Comparison of ENCODE assay signal across 8 mouse cellular contexts in genomic region chr9:37432026-37432666, GRCm38 (mm10). TPM values are rescaled to one million over a fixed set of nuclear protein-coding genes. Genes with fewer than 3 reads are reported as not detected.
A peak's percentile ranks its signal among the peaks of the same experiment; 100 is the strongest.
DNase-seq lines count a peak whose midpoint lies in the region; ATAC-seq and TF ChIP-seq lines count a peak whose summit lies in the region.

No protein-coding gene starts in this region.

- peak; percentile 1 for TF ChIP-seq RAD21 in CH12.LX (IDR thresholded peaks at IDR 0.05; ENCODE audit: low read depth, low read length)

- TF ChIP-seq POLR2A in CH12.LX (IDR thresholded peaks at IDR 0.05; ENCODE audit: low read depth, low read length): no peak

- H3K4me1 ChIP-seq in CH12.LX (ENCODE audit: control insufficient read depth in 1 of 2, insufficient read depth in 2 of 2): peaks cover 3 to 38% of the 10 kb centered on the region in 2 experiments; a peak in 3 of 4 replicates
- peaks cover 34% of the 10 kb centered on the region for H3K4me1 ChIP-seq in forebrain, embryonic 12.5 days
- H3K4me1 ChIP-seq in liver, embryonic 13.5 days (replicated peaks): no peaks in the 10 kb centered on the region
- H3K4me1 ChIP-seq in neural tube, embryonic 14.5 days (ENCODE audit: control insufficient read depth, insufficient read depth, low read length): peaks cover 6% of the 10 kb centered on the region; the same call in 1 of the 2 replicates

- no peaks in the 10 kb centered on the region for H3K79me2 ChIP-seq in CH12.LX (replicated peaks; ENCODE audit: control insufficient read depth, extremely low read depth, insufficient read depth, poor library complexity, severe bottlenecking)

- no peaks in the 10 kb centered on the region for H3K9me3 ChIP-seq in CH12.LX (replicated peaks; ENCODE audit: low read length)
- H3K9me3 ChIP-seq in forebrain, embryonic 12.5 days: no peaks in the 10 kb centered on the region
- H3K9me3 ChIP-seq in liver, embryonic 13.5 days (replicated peaks): no peaks in the 10 kb centered on the region
- H3K9me3 ChIP-seq in neural tube, embryonic 14.5 days (ENCODE audit: control insufficient read depth, low read length): no peaks in the 10 kb centered on the region

- dilution Hi-C loops in CH12.LX (cut with MboI; ENCODE audit: extremely low pct_ligation_motif_present, extremely low pct_unique_long_range_greater_than_20kb, low sequenced_read_pairs): no loop called here

- peak; percentile 68 for DNase-seq in adrenal gland, adult 2 months
- DNase-seq in adrenal gland, postnatal 4 days (ENCODE audit: low spot score in 2 of 2): no peak
- no peak for DNase-seq in CH12.LX (ENCODE audit: extremely low read depth)
- DNase-seq in kidney, adult 11 months: peak; percentile 77
- DNase-seq in liver, embryonic 13.5 days: no peak
- DNase-seq in spleen, adult 18-20 months: no peak

- H3K4me2 ChIP-seq in CH12.LX (ENCODE audit: insufficient read depth, low read depth, poor library complexity, severe bottlenecking): peak overlapping the region; percentile 55
- H3K4me2 ChIP-seq in forebrain, embryonic 12.5 days: peak overlapping the region; percentile 69
- H3K4me2 ChIP-seq in liver, embryonic 13.5 days: no peak overlapping the region
- peak overlapping the region; percentile 62; the same call in 1 of the 2 replicates for H3K4me2 ChIP-seq in neural tube, embryonic 14.5 days (ENCODE audit: low read depth, low read length)

- in situ Hi-C loops in CH12.LX (cut with MboI; ENCODE audit: low pct_ligation_motif_present, low pct_unique_long_range_greater_than_20kb, low sequenced_read_pairs): no loop called here

- TF ChIP-seq CTCF in CH12.LX (conservative IDR thresholded peaks at IDR 0.05 in 1 of 2, IDR thresholded peaks at IDR 0.05 in 1 of 2; ENCODE audit: low read depth in 2 of 2, low read length in 2 of 2): peak in 1 of 2 experiments; percentile 35; a peak in 2 of 4 replicates

- H3K4me3 ChIP-seq in CH12.LX (replicated peaks in 1 of 3; ENCODE audit: low read depth in 2 of 3, low read length in 2 of 3, poor library complexity in 1 of 3): no peak overlapping the region
- peak overlapping the region; percentile 43 for H3K4me3 ChIP-seq in forebrain, embryonic 12.5 days (replicated peaks)
- H3K4me3 ChIP-seq in liver, embryonic 13.5 days (replicated peaks): peak overlapping the region; percentile 14; the same call in 1 of the 2 replicates
- H3K4me3 ChIP-seq in neural tube, embryonic 14.5 days (ENCODE audit: low read depth, low read length): peak overlapping the region; percentile 29

- no peak overlapping the region for H3K27ac ChIP-seq in CH12.LX (ENCODE audit: insufficient read depth, low read depth)
- no peak overlapping the region for H3K27ac ChIP-seq in forebrain, embryonic 12.5 days
- H3K27ac ChIP-seq in liver, embryonic 13.5 days: no peak overlapping the region
- H3K27ac ChIP-seq in neural tube, embryonic 14.5 days (ENCODE audit: low read depth, low read length): no peak overlapping the region

- no peaks in the 10 kb centered on the region for H3K36me3 ChIP-seq in CH12.LX (replicated peaks in 1 of 2; ENCODE audit: control insufficient read depth in 1 of 2, insufficient read depth in 1 of 2, low read length in 1 of 2)
- no peaks in the 10 kb centered on the region for H3K36me3 ChIP-seq in forebrain, embryonic 12.5 days (replicated peaks)
- no peaks in the 10 kb centered on the region for H3K36me3 ChIP-seq in liver, embryonic 13.5 days
- H3K36me3 ChIP-seq in neural tube, embryonic 14.5 days (ENCODE audit: control insufficient read depth, insufficient read depth, low read length): no peaks in the 10 kb centered on the region

- ATAC-seq in forebrain, embryonic 12.5 days (ENCODE audit: low FRiP score): peak; percentile 76; the same call in 1 of the 2 replicates
- no peak for ATAC-seq in liver, embryonic 13.5 days (ENCODE audit: low read depth)
- peak; percentile 35; the same call in 1 of the 2 replicates for ATAC-seq in neural tube, embryonic 14.5 days (ENCODE audit: low read depth)

- peaks cover 42% of the 10 kb centered on the region for H3K27me3 ChIP-seq in CH12.LX (replicated peaks)
- H3K27me3 ChIP-seq in forebrain, embryonic 12.5 days: peaks cover 80% of the 10 kb centered on the region
- peaks cover 90% of the 10 kb centered on the region for H3K27me3 ChIP-seq in liver, embryonic 13.5 days
- H3K27me3 ChIP-seq in neural tube, embryonic 14.5 days (ENCODE audit: control insufficient read depth, insufficient read depth, low read length): peaks cover 26% of the 10 kb centered on the region

- WGBS in forebrain, embryonic 12.5 days: under 1% methylated on average over 16 of the region's 17 CpGs
- 4% methylated on average over 16 of the region's 17 CpGs for WGBS in liver, embryonic 13.5 days (ENCODE audit: insufficient replicate concordance)
- 1% methylated on average over 16 of the region's 17 CpGs for WGBS in neural tube, embryonic 14.5 days

- no peak for TF ChIP-seq EP300 in CH12.LX (IDR thresholded peaks at IDR 0.05; ENCODE audit: low read length)

- H3K9ac ChIP-seq in CH12.LX (ENCODE audit: insufficient read depth, low read depth): no peak overlapping the region
- 0 out of 2 replicates have a peak overlapping the region, but pooled peaks have one; percentile 50 for H3K9ac ChIP-seq in forebrain, embryonic 12.5 days
- no peak overlapping the region for H3K9ac ChIP-seq in liver, embryonic 13.5 days
- no peak overlapping the region for H3K9ac ChIP-seq in neural tube, embryonic 14.5 days (replicated peaks; ENCODE audit: low read depth, low read length)

TF ChIP-seq in CH12.LX, 34 proteins besides CTCF, POLR2A, EP300 and RAD21:
- TF ChIP-seq SMC3 (IDR thresholded peaks at IDR 0.05; ENCODE audit: low read depth, low read length) (0 out of 2 replicates have a peak, but pooled peaks have one; percentile 21), USF2 (conservative IDR thresholded peaks at IDR 0.05; ENCODE audit: low read depth, low read length) (no peak)

RNA-seq across cellular contexts. Expression of gene Robo3, which starts 0.9 kb away (rescaled TPM):
- under 1 TPM; 0.62 to 0.75 TPM for total RNA-seq in adrenal gland, adult 2 months (2021)
- polyA plus RNA-seq in adrenal gland, adult 2 months (2012; rRNA removed): 2.9 and 5.9 TPM in 2 replicates
- total RNA-seq in adrenal gland, postnatal 4 days (2021): 1 to 10 TPM in 1 of 2 experiments, under 1 TPM in 1; 0.56 to 1.0 TPM
- total RNA-seq in CH12.LX (2012; rRNA removed) (0.76 TPM in 2 replicates), CH12.LX (2014; rRNA removed) (0.42 and 0.59 TPM in 2 replicates)
- polyA plus RNA-seq in CH12.LX (2012; ENCODE audit: insufficient read length, low read depth): 0.41 and 1.1 TPM in 2 replicates
- polyA plus RNA-seq in forebrain, embryonic 12.5 days (2016; fragmentation: Nextera tagmentation; extraction: Ambion mirVana): 22.7 and 24.1 TPM in 2 replicates
- 0.12 and 0.13 TPM in 2 replicates for polyA plus RNA-seq in liver, embryonic 13.5 days (2015; fragmentation: Nextera tagmentation; extraction: Ambion mirVana)
- 13.6 and 25.1 TPM in 2 replicates for polyA plus RNA-seq in neural tube, embryonic 14.5 days (2014; fragmentation: Nextera tagmentation; extraction: Ambion mirVana)

RNA-seq across cellular contexts. Expression of gene Robo4, which starts 30.4 kb away (rescaled TPM):
- 10 to 100 TPM; 17.3 to 27.0 TPM for total RNA-seq in adrenal gland, adult 2 months (2021)
- polyA plus RNA-seq in adrenal gland, adult 2 months (2012; rRNA removed): 47.5 and 54.0 TPM in 2 replicates
- 10 to 100 TPM; 31.3 to 32.9 TPM for total RNA-seq in adrenal gland, postnatal 4 days (2021)
- total RNA-seq in CH12.LX (2012; rRNA removed) (not detected in 2 replicates), CH12.LX (2014; rRNA removed) (not detected in 2 replicates)
- polyA plus RNA-seq in CH12.LX (2012; ENCODE audit: insufficient read length, low read depth): not detected in 2 replicates
- 4.8 and 5.4 TPM in 2 replicates for polyA plus RNA-seq in forebrain, embryonic 12.5 days (2016; fragmentation: Nextera tagmentation; extraction: Ambion mirVana)
- 2.0 and 2.5 TPM in 2 replicates for polyA plus RNA-seq in liver, embryonic 13.5 days (2015; fragmentation: Nextera tagmentation; extraction: Ambion mirVana)
- 2.4 and 3.7 TPM in 2 replicates for polyA plus RNA-seq in neural tube, embryonic 14.5 days (2014; fragmentation: Nextera tagmentation; extraction: Ambion mirVana)

RNA-seq across cellular contexts. Expression of gene Msantd2, which starts 57.0 kb away (rescaled TPM):
- 10 to 100 TPM; 15.3 to 22.7 TPM for total RNA-seq in adrenal gland, adult 2 months (2021)
- 26.0 and 29.9 TPM in 2 replicates for polyA plus RNA-seq in adrenal gland, adult 2 months (2012; rRNA removed)
- 10 to 100 TPM; 31.3 to 33.2 TPM for total RNA-seq in adrenal gland, postnatal 4 days (2021)
- total RNA-seq in CH12.LX (2012; rRNA removed) (14.2 and 16.8 TPM in 2 replicates), CH12.LX (2014; rRNA removed) (13.8 and 15.5 TPM in 2 replicates)
- 9.5 and 11.9 TPM in 2 replicates for polyA plus RNA-seq in CH12.LX (2012; ENCODE audit: insufficient read length, low read depth)
- polyA plus RNA-seq in forebrain, embryonic 12.5 days (2016; fragmentation: Nextera tagmentation; extraction: Ambion mirVana): 46.9 and 47.3 TPM in 2 replicates
- polyA plus RNA-seq in liver, embryonic 13.5 days (2015; fragmentation: Nextera tagmentation; extraction: Ambion mirVana): 5.4 and 6.6 TPM in 2 replicates
- 36.2 and 39.5 TPM in 2 replicates for polyA plus RNA-seq in neural tube, embryonic 14.5 days (2014; fragmentation: Nextera tagmentation; extraction: Ambion mirVana)

Comparison
In these comparisons a context has a peak if more than half of its experiments do, and no peak if none do; other contexts are left out.
1. DNase-seq: peak in adrenal gland, adult 2 months (single experiment) and kidney, adult 11 months (single experiment); none in adrenal gland, postnatal 4 days (0 of 2), CH12.LX (single experiment), liver, embryonic 13.5 days (single experiment) and spleen, adult 18-20 months (0 of 2).
2. H3K4me3 ChIP-seq: peak in forebrain, embryonic 12.5 days (single experiment), liver, embryonic 13.5 days (single experiment) and neural tube, embryonic 14.5 days (single experiment); none in CH12.LX (0 of 3).